Mouse (Mus musculus) left cerebral cortex, adult 18-20 months (tissue): ENCODE measurements around the gene 4930519P11Rik. TPM values are rescaled to one million over a fixed set of nuclear protein-coding genes. Genes with fewer than 3 reads are reported as not detected.

Experiments used
- DNase-seq, 2 experiments: peaks; one replicate each; pipeline ENCODE4 v3.0.0; 2021 to 2022; ENCODE audit warnings: low spot score in 2 of 2, mixed read lengths in 1 of 2
- total RNA-seq, 2 experiments: library from RNA; stranded (reverse); gene quantifications; 2 replicates each; pipeline ENCODE4 v1.2.3; 2021

The 4930519P11Rik gene
- total RNA-seq, 2 experiments from 2014 or later: not detected

- no peak for DNase-seq
Measured at GRCm38 (mm10) chr2:154633039-154633742, 20.0 kb upstream of the 4930519P11Rik start.

- no peak for DNase-seq
Measured at GRCm38 (mm10) chr2:154632203-154632780, 19.1 kb upstream of the 4930519P11Rik start.

- no peak for DNase-seq
Measured at GRCm38 (mm10) chr2:154630531-154630930, 17.3 kb upstream of the 4930519P11Rik start.

- no peak for DNase-seq
Measured at GRCm38 (mm10) chr2:154624137-154624536, 10.9 kb upstream of the 4930519P11Rik start.

GRCm38 (mm10) chr2:154621684-154622083 is 8.4 kb upstream of the 4930519P11Rik start:
- DNase-seq: no peak

- no peak for DNase-seq
Measured at GRCm38 (mm10) chr2:154617061-154617460, 3.8 kb upstream of the 4930519P11Rik start.

GRCm38 (mm10) chr2:154615674-154616073 is 2.4 kb upstream of the 4930519P11Rik start:
- DNase-seq: no peak

- no peak for DNase-seq
Measured at GRCm38 (mm10) chr2:154614841-154615576, 1.8 kb upstream of the 4930519P11Rik start.

GRCm38 (mm10) chr2:154609050-154609767 is 4.0 kb downstream of the 4930519P11Rik start:
- DNase-seq: no peak

- no peak for DNase-seq
Measured at GRCm38 (mm10) chr2:154606965-154607364, 6.3 kb downstream of the 4930519P11Rik start.

GRCm38 (mm10) chr2:154604156-154604555 is 9.1 kb downstream of the 4930519P11Rik start:
- no peak for DNase-seq

- DNase-seq: peak; percentile 99 to 100
Measured at GRCm38 (mm10) chr2:154603638-154604153, 9.5 kb downstream of the 4930519P11Rik start, which contains the start of gene Pxmp4. Gene Pxmp4, minus strand, starts transcription at chr2:154603708.

- DNase-seq: no peak
Measured at GRCm38 (mm10) chr2:154603007-154603637, 10.1 kb downstream of the 4930519P11Rik start.

- DNase-seq: no peak
Measured at GRCm38 (mm10) chr2:154601324-154601723, 11.9 kb downstream of the 4930519P11Rik start.

- no peak for DNase-seq
Measured at GRCm38 (mm10) chr2:154600586-154600985, 12.7 kb downstream of the 4930519P11Rik start.

GRCm38 (mm10) chr2:154597399-154597798 is 15.8 kb downstream of the 4930519P11Rik start:
- DNase-seq: no peak

- DNase-seq: no peak
Measured at GRCm38 (mm10) chr2:154595775-154596174, 17.5 kb downstream of the 4930519P11Rik start.

- no peak for DNase-seq
Measured at GRCm38 (mm10) chr2:154593025-154593424, 20.2 kb downstream of the 4930519P11Rik start.

GRCm38 (mm10) chr2:154591239-154591638 is 22.0 kb downstream of the 4930519P11Rik start:
- DNase-seq: no peak

- no peak for DNase-seq
Measured at GRCm38 (mm10) chr2:154589051-154589450, 24.2 kb downstream of the 4930519P11Rik start.

- no peak for DNase-seq
Measured at GRCm38 (mm10) chr2:154586405-154586804, 26.8 kb downstream of the 4930519P11Rik start.
